Mouse (Mus musculus): ENCODE measurements at regions not wholly inside any gene's neighbourhood (a gene's known extent, or its start where the extent isn't known, plus 50 kb on each side); places are given as distances from the start of the nearest gene placed in this dataset.

DNA sequence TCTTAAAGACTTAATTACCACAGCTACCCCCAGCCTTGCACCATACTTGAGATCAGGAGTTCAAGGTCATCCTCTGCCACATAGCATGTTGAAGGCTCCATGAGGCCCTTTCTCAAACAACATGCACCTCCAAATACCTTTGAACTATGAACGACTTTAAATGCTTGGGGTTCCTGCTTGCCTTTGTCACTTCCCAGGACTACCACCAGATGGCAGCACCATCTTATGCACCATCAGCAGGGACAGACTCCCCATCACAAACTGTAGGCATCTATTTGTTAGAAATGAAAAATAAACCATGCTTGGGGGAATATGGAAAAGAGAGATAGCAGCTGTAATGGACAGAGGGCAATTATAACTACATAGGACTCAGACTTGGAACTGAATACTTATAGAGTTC, 51.9 kb upstream of the Sh3gl3 start:
- TF ChIP-seq CTCF (IDR thresholded peaks at IDR 0.05; ENCODE audit: control insufficient read depth, insufficient read depth, insufficient read length) (peak; percentile 22), CEBPB (IDR thresholded peaks at IDR 0.05; ENCODE audit: low read depth) (no peak), FOSL1 (IDR thresholded peaks at IDR 0.05; ENCODE audit: insufficient read depth, low read length, poor library complexity, severe bottlenecking) (no peak)
